Mouse (Mus musculus): ENCODE measurements around the gene Map4k4.

Gene Map4k4

GRCm38 (mm10) chr1:39963821-39964220 lies 63.1 kb downstream of the Map4k4 start:
- DNase-seq (ENCODE audit: low read depth, low spot score): no peak

- DNase-seq (ENCODE audit: low read depth, low spot score): no peak
These were observed 63.7 kb downstream of the Map4k4 start for GRCm38 (mm10) chr1:39964427-39964826.

GRCm38 (mm10) chr1:39965461-39965860 lies 64.7 kb downstream of the Map4k4 start:
- no peak for DNase-seq (ENCODE audit: low read depth, low spot score)

GRCm38 (mm10) chr1:39968999-39969398 lies 68.3 kb downstream of the Map4k4 start:
- DNase-seq (ENCODE audit: low read depth, low spot score): no peak

GRCm38 (mm10) chr1:39969771-39970406 lies 69.2 kb downstream of the Map4k4 start:
- no peak for DNase-seq (ENCODE audit: low read depth, low spot score)

- no peak for DNase-seq (ENCODE audit: low read depth, low spot score)
These were observed 71.7 kb downstream of the Map4k4 start for GRCm38 (mm10) chr1:39972411-39972810.

- no peak for DNase-seq (ENCODE audit: low read depth, low spot score)
These were observed 73.2 kb downstream of the Map4k4 start for GRCm38 (mm10) chr1:39973911-39974310.

GRCm38 (mm10) chr1:39975005-39975404 lies 74.3 kb downstream of the Map4k4 start:
- no peak for DNase-seq (ENCODE audit: low read depth, low spot score)

- no peak for DNase-seq (ENCODE audit: low read depth, low spot score)
These were observed 75.4 kb downstream of the Map4k4 start for GRCm38 (mm10) chr1:39976107-39976506.

GRCm38 (mm10) chr1:39976847-39977744 lies 76.4 kb downstream of the Map4k4 start:
- DNase-seq (ENCODE audit: low read depth, low spot score): no peak

- no peak for DNase-seq (ENCODE audit: low read depth, low spot score)
These were observed 78.2 kb downstream of the Map4k4 start for GRCm38 (mm10) chr1:39978781-39979486.

- no peak for DNase-seq (ENCODE audit: low read depth, low spot score)
These were observed 79.9 kb downstream of the Map4k4 start for GRCm38 (mm10) chr1:39980314-39981290.

GRCm38 (mm10) chr1:39981970-39982369 lies 81.3 kb downstream of the Map4k4 start:
- DNase-seq (ENCODE audit: low read depth, low spot score): no peak

GRCm38 (mm10) chr1:39982727-39983487 lies 82.2 kb downstream of the Map4k4 start:
- no peak for DNase-seq (ENCODE audit: low read depth, low spot score)

- no peak for DNase-seq (ENCODE audit: low read depth, low spot score)
These were observed 83.6 kb downstream of the Map4k4 start for GRCm38 (mm10) chr1:39984331-39984730.

- no peak for DNase-seq (ENCODE audit: low read depth, low spot score)
These were observed 86.1 kb downstream of the Map4k4 start for GRCm38 (mm10) chr1:39986820-39987219.

- no peak for DNase-seq (ENCODE audit: low read depth, low spot score)
These were observed 88.1 kb downstream of the Map4k4 start for GRCm38 (mm10) chr1:39988841-39989240.

GRCm38 (mm10) chr1:39990041-39990440 lies 89.3 kb downstream of the Map4k4 start:
- no peak for DNase-seq (ENCODE audit: low read depth, low spot score)

GRCm38 (mm10) chr1:39993921-39994320 lies 93.2 kb downstream of the Map4k4 start:
- DNase-seq (ENCODE audit: low read depth, low spot score): no peak

- DNase-seq (ENCODE audit: low read depth, low spot score): no peak
These were observed 94.9 kb downstream of the Map4k4 start for GRCm38 (mm10) chr1:39995593-39995992.

Data from brain, embryonic 18.5 days (tissue).